Mouse (Mus musculus) megakaryocyte, embryonic 14.5 days (primary cell): ENCODE measurements around the gene Stard13.

ENCODE experiments used
- FLI1 ChIP-seq: IDR thresholded peaks from 2 replicates; pipeline ENCODE4 v1.6.1; 2012; ENCODE audit warnings: low read length, inconsistent platforms, mixed read lengths
- GATA1 ChIP-seq: IDR thresholded peaks from 3 replicates; pipeline ENCODE4 v1.6.1; 2012; ENCODE audit warnings: mixed read lengths, low read length, inconsistent platforms, borderline replicate concordance

DNA sequence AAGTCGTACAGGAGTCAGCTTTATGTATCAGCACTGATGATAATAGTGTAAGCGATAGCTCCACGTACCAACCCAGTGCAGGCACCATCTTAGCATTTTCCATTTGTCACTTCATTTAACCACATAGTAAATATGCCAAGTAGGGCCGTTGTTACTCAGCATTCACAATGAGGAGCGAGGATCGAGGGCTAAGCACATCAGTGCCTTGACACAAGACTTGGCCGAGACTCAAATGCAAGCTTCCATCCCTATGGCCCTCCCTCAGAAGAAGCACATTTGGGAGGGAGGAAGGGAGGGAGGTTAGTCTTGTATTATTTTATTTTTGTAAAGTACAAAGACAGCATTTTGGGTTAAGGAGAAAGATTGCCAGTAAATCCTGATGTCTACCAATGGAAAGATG, 45.9 kb upstream of the Stard13 start:
- no peak for TF ChIP-seq FLI1
- no peak for TF ChIP-seq GATA1
